Mouse (Mus musculus) natural killer cell, adult 2 months (primary cell): ENCODE results near the gene Fam13c.

Source experiments
- DNase-seq, 2 experiments: peaks; one replicate each; pipeline ENCODE4 v3.0.0; 2022; ENCODE audit warnings: low spot score in 2 of 2

Fam13c gene

GRCm38 (mm10) chr10:70599126-70599924, 159.0 kb downstream of the Fam13c start:
- no peak for DNase-seq

- DNase-seq, result no peak
Measured at GRCm38 (mm10) chr10:70599925-70600305, 159.6 kb downstream of the Fam13c start.
